Mouse (Mus musculus) kidney, adult 2 months (tissue): ENCODE data around the gene Arl15.

ENCODE experiments used
- CTCF ChIP-seq: fragments of 200-500 bp; conservative IDR thresholded peaks from 2 replicates; pipeline ENCODE4 v1.5.1; 2011; ENCODE audit warnings: low read depth, mild to moderate bottlenecking, control low read depth, low read length, moderate library complexity, mixed read lengths; ENCODE audit not compliant: insufficient read depth, insufficient read length
- POLR2A ChIP-seq: fragments of 200-500 bp; IDR thresholded peaks from one replicate; pipeline ENCODE4 v1.6.1; 2011; ENCODE audit warnings: low read depth, low read length, control low read depth

DNA sequence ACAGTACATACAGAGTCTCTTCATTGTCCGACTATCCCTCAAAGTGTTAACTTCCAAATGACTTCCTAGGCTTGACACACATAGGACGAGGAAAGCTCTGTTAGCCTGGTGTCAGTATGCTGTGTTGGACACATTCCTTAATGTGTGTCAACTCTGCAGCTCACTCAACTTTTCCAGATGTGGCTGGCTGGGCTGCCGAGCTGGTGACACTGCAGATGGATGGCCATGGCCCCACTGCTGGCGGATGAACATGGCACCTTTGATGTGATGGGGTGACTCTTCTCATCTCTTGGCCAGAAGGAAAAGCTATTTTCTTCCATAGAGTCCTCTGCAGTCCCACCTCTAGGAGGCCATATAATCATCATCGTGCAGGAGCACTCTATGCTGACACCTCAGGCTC is 375.8 kb downstream of the Arl15 start:
- TF ChIP-seq POLR2A (no peak), CTCF (no peak)
